Mouse (Mus musculus): ENCODE results near the gene Olfr574. TPM values are rescaled to one million over a fixed set of nuclear protein-coding genes. Genes with fewer than 3 reads are reported as not detected.

The Olfr574 gene
- polyA plus RNA-seq, 1 experiment = not detected

DNA sequence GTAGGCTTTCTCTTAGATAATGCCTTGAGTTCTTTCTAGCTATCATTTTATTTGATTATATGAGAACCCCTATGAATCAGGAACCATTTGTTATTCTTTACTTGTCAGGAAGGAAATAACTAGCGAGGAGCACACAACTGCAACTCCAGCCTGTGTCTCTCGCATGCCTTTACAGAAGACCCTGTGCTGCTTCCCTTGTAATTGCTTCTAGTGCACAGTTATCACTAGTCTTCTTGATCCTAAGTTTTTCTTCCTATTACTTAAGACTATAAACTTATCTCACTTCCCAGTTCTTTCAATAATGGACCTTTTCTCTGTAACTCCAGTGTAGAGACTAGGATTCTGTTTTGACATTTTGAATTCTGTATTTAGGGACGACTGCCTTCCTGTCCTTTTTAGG lies 9.9 kb downstream of the Olfr574 start:
- no peak for TF ChIP-seq CTCF (IDR thresholded peaks at IDR 0.05; ENCODE audit: borderline replicate concordance, insufficient read depth, low read length)
- no peak for TF ChIP-seq POLR2A (IDR thresholded peaks at IDR 0.05; ENCODE audit: low read depth, low read length)
- H3K4me3 ChIP-seq (ENCODE audit: insufficient read depth, low read length) = no peak overlapping the region
- H3K4me1 ChIP-seq (ENCODE audit: control insufficient read depth, insufficient read depth, low read length) = no peaks in the 10 kb centered on the region
- H3K27ac ChIP-seq (ENCODE audit: insufficient read depth, low read length) = no peak overlapping the region

DNA sequence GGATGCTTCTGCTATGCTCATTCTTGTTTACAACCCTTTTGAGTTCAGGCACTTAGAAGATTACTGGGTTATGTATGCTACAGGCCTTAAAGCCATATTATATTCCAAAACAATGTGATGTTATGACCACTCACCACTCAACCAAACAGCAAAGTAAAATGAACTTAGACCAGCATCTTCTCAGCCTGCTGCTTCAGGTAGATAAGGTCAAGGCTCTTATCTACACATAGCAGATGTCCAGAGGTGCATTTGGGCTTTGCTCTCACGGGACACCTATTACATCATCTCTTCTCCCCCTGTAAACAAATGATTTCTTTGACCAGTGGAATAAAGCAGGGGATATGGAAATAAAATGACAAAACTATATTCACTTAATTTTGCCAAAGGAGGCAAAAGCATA lies 10.3 kb downstream of the Olfr574 start, which contains the start of gene Olfr575:
Gene Olfr575, minus strand, starts transcription at position 183 of the 400 bp plus-strand sequence.
- Histone ChIP-seq H3K27ac (ENCODE audit: insufficient read depth, low read length) (no peak within 1 kb of the TSS), H3K4me1 (ENCODE audit: control insufficient read depth, insufficient read depth, low read length) (no peaks in the 10 kb centered on the region), H3K4me3 (ENCODE audit: insufficient read depth, low read length) (no peak within 1 kb of the TSS)
- no peak for TF ChIP-seq POLR2A (IDR thresholded peaks at IDR 0.05; ENCODE audit: low read depth, low read length)
- no peak for TF ChIP-seq CTCF (IDR thresholded peaks at IDR 0.05; ENCODE audit: borderline replicate concordance, insufficient read depth, low read length)

DNA sequence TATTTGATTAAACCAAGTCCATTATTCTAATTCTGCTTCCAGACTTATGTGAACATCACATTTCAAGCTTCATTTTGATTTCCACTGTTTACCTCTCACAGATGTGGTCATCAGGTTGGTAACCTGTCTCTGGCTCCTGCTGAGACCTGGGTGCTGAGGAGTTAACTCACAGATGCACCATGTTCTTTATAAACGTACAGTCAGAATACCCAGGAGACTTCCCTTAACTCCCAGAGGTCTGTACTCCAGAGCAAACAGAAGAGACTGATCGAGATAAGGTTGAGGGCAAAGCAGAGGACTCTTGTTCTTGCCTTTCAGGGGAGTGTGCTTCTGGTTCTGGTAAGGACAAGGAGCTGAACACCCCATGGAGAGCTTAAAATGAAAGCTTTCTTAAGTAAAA lies 14.1 kb downstream of the Olfr574 start, which contains the start of gene Olfr576:
Gene Olfr576, plus strand, starts transcription at position 301 of the 400 bp plus-strand sequence.
- TF ChIP-seq CTCF (IDR thresholded peaks at IDR 0.05; ENCODE audit: borderline replicate concordance, insufficient read depth, low read length) (no peak), POLR2A (IDR thresholded peaks at IDR 0.05; ENCODE audit: low read depth, low read length) (no peak)
- H3K27ac ChIP-seq (ENCODE audit: insufficient read depth, low read length) = no peak within 1 kb of the TSS
- no peak within 1 kb of the TSS for H3K4me3 ChIP-seq (ENCODE audit: insufficient read depth, low read length)
- no peaks in the 10 kb centered on the region for H3K4me1 ChIP-seq (ENCODE audit: control insufficient read depth, insufficient read depth, low read length)

DNA sequence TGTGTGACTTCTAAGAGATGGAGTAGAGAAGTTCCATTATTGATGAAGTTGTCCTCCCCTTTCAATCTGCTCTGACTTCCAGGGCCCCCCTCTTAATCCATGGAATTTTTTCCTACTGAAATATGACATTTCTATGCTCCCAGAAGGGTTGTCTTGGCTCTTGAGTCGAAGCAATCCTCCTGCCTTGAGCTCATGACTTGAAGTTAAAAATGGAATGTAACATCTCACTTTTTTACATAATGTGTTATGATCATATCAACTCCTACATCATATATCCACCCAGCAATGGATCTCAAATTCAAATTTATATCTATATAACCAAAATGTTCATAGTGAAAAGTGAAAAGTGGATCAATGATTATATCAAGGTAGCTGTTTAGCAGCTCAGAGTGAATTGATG lies 26.1 kb downstream of the Olfr574 start:
- TF ChIP-seq CTCF (IDR thresholded peaks at IDR 0.05; ENCODE audit: borderline replicate concordance, insufficient read depth, low read length) = no peak
- no peak for TF ChIP-seq POLR2A (IDR thresholded peaks at IDR 0.05; ENCODE audit: low read depth, low read length)
- Histone ChIP-seq H3K27ac (ENCODE audit: insufficient read depth, low read length) (no peak overlapping the region), H3K4me3 (ENCODE audit: insufficient read depth, low read length) (no peak overlapping the region), H3K4me1 (ENCODE audit: control insufficient read depth, insufficient read depth, low read length) (no peaks in the 10 kb centered on the region)

DNA sequence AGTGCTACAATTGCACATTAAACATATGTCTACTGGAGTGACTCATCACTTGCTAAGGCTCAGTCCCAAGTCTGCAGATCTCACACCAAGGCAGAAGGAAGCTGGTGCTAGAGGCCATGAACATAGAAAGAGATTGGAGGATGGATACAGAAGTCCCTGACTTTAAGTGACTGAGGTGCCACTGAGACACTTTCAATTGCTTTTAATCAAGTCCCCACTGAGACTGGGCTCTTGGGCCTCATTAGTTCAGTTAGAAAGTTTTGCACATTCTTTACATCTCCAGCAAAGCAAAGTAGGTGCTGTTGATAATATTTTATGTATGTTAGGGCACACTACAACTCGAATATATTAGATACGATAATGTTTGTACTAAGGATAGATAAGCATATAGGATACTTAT lies 27.6 kb downstream of the Olfr574 start, which contains the start of gene Olfr577:
Gene Olfr577, minus strand, starts transcription at position 101 of the 400 bp plus-strand sequence.
- Histone ChIP-seq H3K27ac (ENCODE audit: insufficient read depth, low read length) (no peak within 1 kb of the TSS), H3K4me1 (ENCODE audit: control insufficient read depth, insufficient read depth, low read length) (no peaks in the 10 kb centered on the region), H3K4me3 (ENCODE audit: insufficient read depth, low read length) (no peak within 1 kb of the TSS)
- no peak for TF ChIP-seq POLR2A (IDR thresholded peaks at IDR 0.05; ENCODE audit: low read depth, low read length)
- no peak for TF ChIP-seq CTCF (IDR thresholded peaks at IDR 0.05; ENCODE audit: borderline replicate concordance, insufficient read depth, low read length)

DNA sequence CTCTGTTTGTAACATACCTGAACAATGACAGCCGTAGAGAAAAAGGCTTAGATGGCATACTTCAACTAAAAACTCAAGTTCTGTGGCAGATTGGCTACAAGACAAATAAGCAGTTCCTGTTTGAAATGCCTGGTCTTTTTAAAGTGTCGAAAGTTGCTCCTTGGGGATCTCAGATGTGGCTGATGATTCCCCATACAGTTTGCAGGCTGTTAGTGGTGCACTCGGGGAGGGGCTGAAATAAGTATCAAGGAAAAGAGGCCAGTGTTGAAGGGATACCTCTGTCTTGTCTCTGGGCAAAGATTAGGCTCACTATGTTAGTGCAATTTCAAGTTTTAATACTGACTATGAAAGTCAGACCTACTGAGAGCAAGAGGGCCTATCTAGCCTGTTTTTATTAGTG lies 41.0 kb downstream of the Olfr574 start, which contains the start of gene Olfr578:
Gene Olfr578, minus strand, starts transcription at position 101 of the 400 bp plus-strand sequence.
- no peak for TF ChIP-seq POLR2A (IDR thresholded peaks at IDR 0.05; ENCODE audit: low read depth, low read length)
- TF ChIP-seq CTCF (IDR thresholded peaks at IDR 0.05; ENCODE audit: borderline replicate concordance, insufficient read depth, low read length) = no peak
- Histone ChIP-seq H3K27ac (ENCODE audit: insufficient read depth, low read length) (no peak within 1 kb of the TSS), H3K4me1 (ENCODE audit: control insufficient read depth, insufficient read depth, low read length) (no peaks in the 10 kb centered on the region), H3K4me3 (ENCODE audit: insufficient read depth, low read length) (no peak within 1 kb of the TSS)

Other genes starting within 250 kb of the Olfr574 start
- gene Olfr558, start 246.3 kb upstream of the Olfr574 start, polyA plus RNA-seq (2011; ENCODE audit: insufficient read length, low read depth, missing spikeins) = not detected in 2 replicates
- not detected in 2 replicates for gene Olfr33, start 229.4 kb upstream of the Olfr574 start, polyA plus RNA-seq (2011; ENCODE audit: insufficient read length, low read depth, missing spikeins)
- gene Olfr559, start 221.0 kb upstream of the Olfr574 start, polyA plus RNA-seq (2011; ENCODE audit: insufficient read length, low read depth, missing spikeins) = not detected in 2 replicates
- not detected in 2 replicates for gene Olfr560, start 189.1 kb upstream of the Olfr574 start, polyA plus RNA-seq (2011; ENCODE audit: insufficient read length, low read depth, missing spikeins)
- gene Olfr78, start 189.0 kb upstream of the Olfr574 start, polyA plus RNA-seq (2011; ENCODE audit: insufficient read length, low read depth, missing spikeins) = not detected in 2 replicates
- not detected in 2 replicates for gene Olfr561, start 177.2 kb upstream of the Olfr574 start, polyA plus RNA-seq (2011; ENCODE audit: insufficient read length, low read depth, missing spikeins)
- not detected in 2 replicates for gene Olfr564, start 145.0 kb upstream of the Olfr574 start, polyA plus RNA-seq (2011; ENCODE audit: insufficient read length, low read depth, missing spikeins)
- not detected in 2 replicates for gene Olfr566, start 89.7 kb upstream of the Olfr574 start, polyA plus RNA-seq (2011; ENCODE audit: insufficient read length, low read depth, missing spikeins)
- not detected in 2 replicates for gene Olfr568, start 71.3 kb upstream of the Olfr574 start, polyA plus RNA-seq (2011; ENCODE audit: insufficient read length, low read depth, missing spikeins)
- gene Olfr569, start 57.6 kb upstream of the Olfr574 start, polyA plus RNA-seq (2011; ENCODE audit: insufficient read length, low read depth, missing spikeins) = not detected in 2 replicates
- not detected in 2 replicates for gene Olfr570, start 53.9 kb upstream of the Olfr574 start, polyA plus RNA-seq (2011; ENCODE audit: insufficient read length, low read depth, missing spikeins)
- gene Olfr571, start 30.9 kb upstream of the Olfr574 start, polyA plus RNA-seq (2011; ENCODE audit: insufficient read length, low read depth, missing spikeins) = 0.21 TPM in 1 of 2 replicates, not detected in the other
- gene Olfr572, start 24.1 kb upstream of the Olfr574 start, polyA plus RNA-seq (2011; ENCODE audit: insufficient read length, low read depth, missing spikeins) = not detected in 2 replicates
- gene Olfr573-ps1, start 5.9 kb upstream of the Olfr574 start, polyA plus RNA-seq (2011; ENCODE audit: insufficient read length, low read depth, missing spikeins) = not detected in 2 replicates
- not detected in 2 replicates for gene Olfr575, start 10.3 kb downstream of the Olfr574 start, polyA plus RNA-seq (2011; ENCODE audit: insufficient read length, low read depth, missing spikeins)
- not detected in 2 replicates for gene Olfr576, start 14.2 kb downstream of the Olfr574 start, polyA plus RNA-seq (2011; ENCODE audit: insufficient read length, low read depth, missing spikeins)
- not detected in 2 replicates for gene Olfr577, start 27.5 kb downstream of the Olfr574 start, polyA plus RNA-seq (2011; ENCODE audit: insufficient read length, low read depth, missing spikeins)
- not detected in 2 replicates for gene Olfr578, start 40.9 kb downstream of the Olfr574 start, polyA plus RNA-seq (2011; ENCODE audit: insufficient read length, low read depth, missing spikeins)
- not detected in 2 replicates for gene Olfr582, start 89.6 kb downstream of the Olfr574 start, polyA plus RNA-seq (2011; ENCODE audit: insufficient read length, low read depth, missing spikeins)
- not detected in 2 replicates for gene Olfr583, start 102.8 kb downstream of the Olfr574 start, polyA plus RNA-seq (2011; ENCODE audit: insufficient read length, low read depth, missing spikeins)
- gene Olfr584, start 133.4 kb downstream of the Olfr574 start, polyA plus RNA-seq (2011; ENCODE audit: insufficient read length, low read depth, missing spikeins) = not detected in 2 replicates
- gene Olfr585, start 149.3 kb downstream of the Olfr574 start, polyA plus RNA-seq (2011; ENCODE audit: insufficient read length, low read depth, missing spikeins) = not detected in 2 replicates
- gene Olfr586, start 177.2 kb downstream of the Olfr574 start, polyA plus RNA-seq (2011; ENCODE audit: insufficient read length, low read depth, missing spikeins) = not detected in 2 replicates
- not detected in 2 replicates for gene Olfr588-ps1, start 192.4 kb downstream of the Olfr574 start, polyA plus RNA-seq (2011; ENCODE audit: insufficient read length, low read depth, missing spikeins)
- gene Olfr589, start 207.9 kb downstream of the Olfr574 start, polyA plus RNA-seq (2011; ENCODE audit: insufficient read length, low read depth, missing spikeins) = not detected in 2 replicates
- not detected in 2 replicates for gene Olfr591, start 229.9 kb downstream of the Olfr574 start, polyA plus RNA-seq (2011; ENCODE audit: insufficient read length, low read depth, missing spikeins)
- not detected in 2 replicates for gene Olfr592, start 236.3 kb downstream of the Olfr574 start, polyA plus RNA-seq (2011; ENCODE audit: insufficient read length, low read depth, missing spikeins)

All from embryonic fibroblast, embryonic 13.5 days (primary cell).